Comparison of ENCODE assay signal across 7 mouse cellular contexts in genomic region chr2:154603638-154604153, GRCm38 (mm10). TPM values are rescaled to one million over a fixed set of nuclear protein-coding genes. Genes with fewer than 3 reads are reported as not detected.
DNase-seq lines count a peak whose midpoint lies in the region; ATAC-seq lines count a peak whose summit lies in the region.

Gene Pxmp4, minus strand, starts transcription at chr2:154603708.

- peak within 1 kb of the TSS; percentile 72 for H3K4me2 ChIP-seq in intestine, embryonic 15.5 days (replicated peaks)

- peaks cover 12% of the 10 kb centered on the region; the same call in 1 of the 2 replicates for H3K4me1 ChIP-seq in intestine, embryonic 15.5 days (replicated peaks)
- peaks cover 15% of the 10 kb centered on the region for H3K4me1 ChIP-seq in midbrain, embryonic 10.5 days

- no peaks in the 10 kb centered on the region for H3K9me3 ChIP-seq in intestine, embryonic 15.5 days
- no peaks in the 10 kb centered on the region for H3K9me3 ChIP-seq in midbrain, embryonic 10.5 days (replicated peaks)

- no peaks in the 10 kb centered on the region for H3K36me3 ChIP-seq in intestine, embryonic 15.5 days
- H3K36me3 ChIP-seq in midbrain, embryonic 10.5 days = no peaks in the 10 kb centered on the region

- peak; percentile 100 for ATAC-seq in intestine, embryonic 15.5 days

- peak; percentile 99 for DNase-seq in adrenal gland, adult 2 months
- peak; percentile 95 for DNase-seq in embryo, embryonic 11.5 days (ENCODE audit: low read depth, low spot score)
- DNase-seq in gastrocnemius, postnatal 36 days = peak; percentile 99
- DNase-seq in left cerebral cortex, postnatal 25 days (ENCODE audit: low spot score in 2 of 2) = peak; percentile 100
- peak; percentile 92 for DNase-seq in midbrain, embryonic 10.5 days (ENCODE audit: low spot score)
- peak; percentile 99 for DNase-seq in right cerebral cortex, postnatal 4 days

- H3K9ac ChIP-seq in intestine, embryonic 15.5 days = peak within 1 kb of the TSS; percentile 78

- intact Hi-C loops in gastrocnemius, postnatal 36 days (cut with DNase I) = loop anchor here (5.0 kb wide), 1 partner anchor 51 kb away; the partner anchor contains the start of gene Actl10
- intact Hi-C loops in left cerebral cortex, postnatal 25 days (cut with DNase I) = no loop called here

- H3K4me3 ChIP-seq in intestine, embryonic 15.5 days (replicated peaks) = peak within 1 kb of the TSS; percentile 71
- peak within 1 kb of the TSS; percentile 71 for H3K4me3 ChIP-seq in midbrain, embryonic 10.5 days

- H3K27ac ChIP-seq in intestine, embryonic 15.5 days = peak within 1 kb of the TSS; percentile 66
- peak within 1 kb of the TSS; percentile 85 for H3K27ac ChIP-seq in midbrain, embryonic 10.5 days (replicated peaks)

- WGBS in intestine, embryonic 15.5 days = under 1% methylated on average over 13 of the region's 13 CpGs
- WGBS in midbrain, embryonic 10.5 days = under 1% methylated on average over 13 of the region's 13 CpGs

- H3K27me3 ChIP-seq in intestine, embryonic 15.5 days (replicated peaks) = no peaks in the 10 kb centered on the region
- 0 out of 2 replicates have a peak, but pooled peaks cover 3% of the 10 kb centered on the region for H3K27me3 ChIP-seq in midbrain, embryonic 10.5 days (ENCODE audit: low read depth, poor library complexity, severe bottlenecking)

RNA-seq across cellular contexts. Expression of gene Pxmp4, which starts in this region (rescaled TPM):
- 10 to 100 TPM; 34.7 to 36.6 TPM for total RNA-seq in adrenal gland, adult 2 months (2021)
- 48.1 and 55.5 TPM in 2 replicates for polyA plus RNA-seq in adrenal gland, adult 2 months (2012; rRNA removed)
- 10 to 100 TPM; 10.8 to 11.8 TPM for total RNA-seq in gastrocnemius, postnatal 36 days (2021)
- polyA plus RNA-seq in intestine, embryonic 15.5 days (2015; fragmentation: Nextera tagmentation; extraction: Ambion mirVana) = 28.0 and 32.9 TPM in 2 replicates
- 10 to 100 TPM; 11.4 to 14.1 TPM for total RNA-seq in left cerebral cortex, postnatal 25 days (2021)
- polyA plus RNA-seq in midbrain, embryonic 10.5 days (2016; fragmentation: Nextera tagmentation; extraction: Ambion mirVana) = 13.2 and 13.9 TPM in 2 replicates

Comparison
In these comparisons a context has a peak if more than half of its experiments do, and no peak if none do; other contexts are left out.
1. Peak in every context shown above with its lines: DNase-seq, ATAC-seq, H3K4me3 ChIP-seq and H3K27ac ChIP-seq.